Mouse (Mus musculus): ENCODE data around the gene Tfap2c. TPM values are rescaled to one million over a fixed set of nuclear protein-coding genes. Genes with fewer than 3 reads are reported as not detected.

Tfap2c gene
- total RNA-seq, 2 experiments from 2014 or later: not detected

Other genes starting within 250 kb of the Tfap2c start
- 1 to 10 TPM; 3.2 to 3.3 TPM for gene Fam210b, start 204.0 kb upstream of the Tfap2c start, total RNA-seq (2021)
- 1 to 10 TPM; 6.0 to 7.0 TPM for gene Aurka, start 179.1 kb upstream of the Tfap2c start, total RNA-seq (2021)
- 10 to 100 TPM; 15.8 to 22.2 TPM for gene Cstf1, start 178.9 kb upstream of the Tfap2c start, total RNA-seq (2021)
- under 1 TPM; 0.26 to 0.41 TPM for gene Cass4, start 155.8 kb upstream of the Tfap2c start, total RNA-seq (2021)
- gene Rtf2, start 109.0 kb upstream of the Tfap2c start, total RNA-seq (2021): 10 to 100 TPM; 34.9 to 40.9 TPM
- not detected for gene Gcnt7, start 91.0 kb upstream of the Tfap2c start, total RNA-seq (2021)
- gene Fam209, start 77.1 kb upstream of the Tfap2c start, total RNA-seq (2021): under 1 TPM; 0.35 to 0.54 TPM

All from gastrocnemius, postnatal 10 days (tissue).